Mouse (Mus musculus) erythroblast, embryonic 14.5 days (primary cell): ENCODE measurements around the gene Prr5.

Experiments used
- GATA1 ChIP-seq: IDR thresholded peaks from 2 replicates; pipeline ENCODE4 v1.6.1; 2012; ENCODE audit warnings: low read length, inconsistent platforms, mixed read lengths
- TAL1 ChIP-seq: IDR thresholded peaks from 3 replicates; pipeline ENCODE4 v1.6.1; 2012; ENCODE audit warnings: low read length, inconsistent platforms, mixed read lengths

DNA sequence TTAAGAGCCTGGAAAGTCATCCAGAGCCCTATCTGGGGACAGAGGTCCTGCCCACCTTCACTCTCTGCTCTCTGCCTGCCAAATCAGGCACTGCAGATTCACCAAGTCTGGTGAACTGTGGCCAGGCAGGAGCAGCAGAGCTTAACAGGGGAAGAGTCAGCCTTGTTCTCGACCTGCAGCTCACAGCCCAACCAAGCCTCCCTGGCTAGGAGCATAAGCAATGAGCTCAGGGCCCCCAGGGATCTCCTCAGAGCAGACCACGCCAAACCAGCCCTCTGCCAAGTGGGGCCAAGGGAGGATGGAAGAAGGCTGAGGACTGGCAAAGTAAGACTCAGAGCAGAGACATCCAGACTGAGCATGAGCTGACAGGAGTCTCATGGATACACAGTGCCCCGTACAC is 35.1 kb upstream of the Prr5 start:
- TF ChIP-seq GATA1 (no peak), TAL1 (no peak; the same call in 2 of the 3 replicates)
